Mouse (Mus musculus) Patski (cell line): ENCODE measurements at regions not wholly inside any gene's neighbourhood (a gene's known extent, or its start where the extent isn't known, plus 50 kb on each side); places are given as distances from the start of the nearest gene placed in this dataset.

Experiments used
- ATAC-seq: fragments of 100-300 bp; one replicate; pipeline ENCODE4 v1.8.0; 2021
- CTCF ChIA-PET: fragments of 350-600 bp; sonication (Branson Sonifier 250); formaldehyde crosslinking; loops from one replicate; lab custom pipeline; 2022; ENCODE audit warnings: inconsistent platforms; lab: Charles Lee
- POLR2A ChIA-PET: fragments of 350-600 bp; sonication (Branson Sonifier 250); formaldehyde crosslinking; loops from one replicate; lab custom pipeline; 2022; ENCODE audit warnings: antibody characterized with exemption, inconsistent platforms; lab: Charles Lee
- DNase-seq: peaks from one replicate; pipeline ENCODE4 v3.0.0-alpha.2; 2011; ENCODE audit warnings: low read depth, low spot score
- H3K27me3 ChIP-seq: fragments of 371-371 bp; one replicate; pipeline ENCODE4 v1.5.1; 2021
- CTCF ChIP-seq: fragments of 100-300 bp; IDR thresholded peaks from one replicate; pipeline ENCODE4 v1.5.1; 2021
- in situ Hi-C: fragments of 300-500 bp; cut with MboI; formaldehyde crosslinking; loops from 3 replicates; pipeline ENCODE4 v1.11.1; 2018; ENCODE audit warnings: low pct_unique_long_range_greater_than_20kb, mixed read lengths

GRCm38 (mm10) chr6:31124872-31125271, 166.0 kb upstream of the Klf14 start:
- in situ Hi-C loops: no loop called here
- ATAC-seq (no peak), DNase-seq (no peak)
- TF ChIP-seq CTCF: no peak
- ChIA-PET POLR2A (interaction anchor here (0.7 to 2.8 kb wide), 10 partner anchors 17 to 691 kb away, joined by 3 to 13 read pairs (median 4); no protein-coding TSS in a partner anchor), CTCF (interaction anchor here (0.7 to 3.8 kb wide), 19 partner anchors 11 to 330 kb away, joined by 3 to 22 read pairs (median 7); partner anchors contain the start of gene Mkln1)
- H3K27me3 ChIP-seq: no peaks in the 10 kb centered on the region

- no peaks in the 10 kb centered on the region for H3K27me3 ChIP-seq
- peak; percentile 88 for TF ChIP-seq CTCF
- ATAC-seq (peak; percentile 55), DNase-seq (no peak)
- in situ Hi-C loops: no loop called here
- CTCF ChIA-PET: interaction anchor here (0.6 to 3.8 kb wide), 24 partner anchors 9 to 330 kb away, joined by 3 to 22 read pairs (median 5); partner anchors contain the start of gene Mkln1
- POLR2A ChIA-PET: interaction anchor here (0.7 to 2.8 kb wide), 13 partner anchors 15 to 63 kb away, joined by 3 to 13 read pairs (median 4); no protein-coding TSS in a partner anchor
Observed at GRCm38 (mm10) chr6:31125328-31126118, 166.6 kb upstream of the Klf14 start.

GRCm38 (mm10) chr6:31126131-31126871, 167.4 kb upstream of the Klf14 start:
- in situ Hi-C loops: no loop called here
- no peaks in the 10 kb centered on the region for H3K27me3 ChIP-seq
- no peak for DNase-seq
- no peak for TF ChIP-seq CTCF
- ChIA-PET POLR2A (interaction anchor here (0.8 to 2.8 kb wide), 9 partner anchors 16 to 63 kb away, joined by 3 to 13 read pairs (median 4); no protein-coding TSS in a partner anchor), CTCF (interaction anchor here (0.9 to 3.8 kb wide), 16 partner anchors 10 to 329 kb away, joined by 3 to 22 read pairs (median 8); no protein-coding TSS in a partner anchor)
- ATAC-seq: peak; percentile 74

GRCm38 (mm10) chr6:31129170-31129569, 170.3 kb upstream of the Klf14 start:
- no peaks in the 10 kb centered on the region for H3K27me3 ChIP-seq
- DNase-seq: no peak
- POLR2A ChIA-PET: interaction anchor here (0.6 to 1.4 kb wide), 5 partner anchors 22 to 153 kb away, joined by 3 to 6 read pairs (median 5); no protein-coding TSS in a partner anchor
- TF ChIP-seq CTCF: no peak
- in situ Hi-C loops: no loop called here
- CTCF ChIA-PET: interaction anchor here (0.8 to 1.3 kb wide), 4 partner anchors 17 to 53 kb away, joined by 3 to 4 read pairs (median 4); no protein-coding TSS in a partner anchor
- ATAC-seq: no peak

GRCm38 (mm10) chr6:31129987-31130386, 171.1 kb upstream of the Klf14 start:
- POLR2A ChIA-PET: no interaction called here
- ATAC-seq: no peak
- TF ChIP-seq CTCF: no peak
- CTCF ChIA-PET: interaction anchor here (1.2 kb wide), 1 partner anchor 54 kb away, joined by 4 read pairs; no protein-coding TSS in a partner anchor
- in situ Hi-C loops: no loop called here
- H3K27me3 ChIP-seq: no peaks in the 10 kb centered on the region
- no peak for DNase-seq

- DNase-seq (no peak), ATAC-seq (no peak)
- CTCF ChIA-PET: interaction anchor here (1.0 kb wide), 1 partner anchor 19 kb away, joined by 3 read pairs; no protein-coding TSS in a partner anchor
- POLR2A ChIA-PET: no interaction called here
- no peak for TF ChIP-seq CTCF
- no peaks in the 10 kb centered on the region for H3K27me3 ChIP-seq
- in situ Hi-C loops: no loop called here
Observed at GRCm38 (mm10) chr6:31130522-31130921, 171.6 kb upstream of the Klf14 start.

GRCm38 (mm10) chr6:31131716-31132115, 172.8 kb upstream of the Klf14 start:
- ATAC-seq: no peak
- in situ Hi-C loops: no loop called here
- no peak for DNase-seq
- TF ChIP-seq CTCF: no peak
- no peaks in the 10 kb centered on the region for H3K27me3 ChIP-seq
- CTCF ChIA-PET: interaction anchor here (1.0 to 1.3 kb wide), 2 partner anchors 18 to 24 kb away, joined by 3 to 5 read pairs; no protein-coding TSS in a partner anchor
- POLR2A ChIA-PET: no interaction called here

GRCm38 (mm10) chr6:31132396-31133190, 173.7 kb upstream of the Klf14 start:
- ChIA-PET CTCF (interaction anchor here (1.2 to 1.3 kb wide), 2 partner anchors 11 to 23 kb away, joined by 3 to 5 read pairs; no protein-coding TSS in a partner anchor), POLR2A (no interaction called here)
- in situ Hi-C loops: no loop called here
- DNase-seq (no peak), ATAC-seq (no peak)
- H3K27me3 ChIP-seq: no peaks in the 10 kb centered on the region
- no peak for TF ChIP-seq CTCF

GRCm38 (mm10) chr6:31133896-31134735, 175.2 kb upstream of the Klf14 start:
- TF ChIP-seq CTCF: no peak
- DNase-seq (no peak), ATAC-seq (no peak)
- ChIA-PET CTCF (interaction anchor here (1.1 to 3.4 kb wide), 4 partner anchors 8 to 22 kb away, joined by 3 to 15 read pairs (median 4); no protein-coding TSS in a partner anchor), POLR2A (no interaction called here)
- no peaks in the 10 kb centered on the region for H3K27me3 ChIP-seq
- in situ Hi-C loops: no loop called here
